Mouse (Mus musculus): ENCODE results near the gene Olfr845.

The Olfr845 gene

GRCm38 (mm10) chr9:19336157-19336556 lies at the start of gene Olfr845:
Olfr845 (plus strand) TSS chr9:19336457.
- no peak for DNase-seq (ENCODE audit: low read depth, low spot score)

GRCm38 (mm10) chr9:19316047-19316446 lies 20.2 kb upstream of the Olfr845 start, which contains the start of gene Olfr844:
Olfr844 (plus strand) TSS chr9:19316347.
- DNase-seq (ENCODE audit: low read depth, low spot score), result no peak

- DNase-seq (ENCODE audit: low read depth, low spot score), result no peak
These were observed 27.6 kb downstream of the Olfr845 start, which contains the start of gene Olfr846 for GRCm38 (mm10) chr9:19363905-19364304. Olfr846 (minus strand) TSS chr9:19364005.

- no peak for DNase-seq (ENCODE audit: low read depth, low spot score)
These were observed 42.3 kb downstream of the Olfr845 start, which contains the start of gene Olfr847 for GRCm38 (mm10) chr9:19378569-19378968. Olfr847 (minus strand) TSS chr9:19378669.
